Mouse (Mus musculus): Measurements from ENCODE around the gene Chpf2.

The Chpf2 gene

DNA sequence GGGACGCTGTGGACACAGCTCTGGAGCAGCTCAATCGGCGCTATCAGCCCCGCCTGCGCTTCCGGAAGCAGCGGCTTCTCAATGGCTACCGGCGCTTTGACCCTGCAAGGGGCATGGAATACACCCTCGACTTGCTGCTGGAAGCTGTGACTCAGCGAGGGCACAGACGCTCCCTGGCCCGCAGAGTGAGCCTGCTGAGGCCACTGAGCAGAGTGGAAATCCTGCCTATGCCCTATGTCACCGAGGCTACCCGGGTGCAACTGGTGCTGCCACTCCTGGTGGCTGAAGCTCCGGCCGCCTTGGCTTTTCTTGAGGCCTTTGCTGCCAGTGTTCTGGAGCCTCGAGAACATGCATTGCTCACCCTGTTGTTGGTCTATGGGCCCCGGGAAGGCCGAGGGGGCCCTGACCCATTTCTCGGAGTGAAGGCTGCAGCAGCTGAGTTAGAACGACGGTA lies 4.8 kb downstream of the Chpf2 start:
- DNase-seq (ENCODE audit: low spot score in 2 of 2), result no peak

DNA sequence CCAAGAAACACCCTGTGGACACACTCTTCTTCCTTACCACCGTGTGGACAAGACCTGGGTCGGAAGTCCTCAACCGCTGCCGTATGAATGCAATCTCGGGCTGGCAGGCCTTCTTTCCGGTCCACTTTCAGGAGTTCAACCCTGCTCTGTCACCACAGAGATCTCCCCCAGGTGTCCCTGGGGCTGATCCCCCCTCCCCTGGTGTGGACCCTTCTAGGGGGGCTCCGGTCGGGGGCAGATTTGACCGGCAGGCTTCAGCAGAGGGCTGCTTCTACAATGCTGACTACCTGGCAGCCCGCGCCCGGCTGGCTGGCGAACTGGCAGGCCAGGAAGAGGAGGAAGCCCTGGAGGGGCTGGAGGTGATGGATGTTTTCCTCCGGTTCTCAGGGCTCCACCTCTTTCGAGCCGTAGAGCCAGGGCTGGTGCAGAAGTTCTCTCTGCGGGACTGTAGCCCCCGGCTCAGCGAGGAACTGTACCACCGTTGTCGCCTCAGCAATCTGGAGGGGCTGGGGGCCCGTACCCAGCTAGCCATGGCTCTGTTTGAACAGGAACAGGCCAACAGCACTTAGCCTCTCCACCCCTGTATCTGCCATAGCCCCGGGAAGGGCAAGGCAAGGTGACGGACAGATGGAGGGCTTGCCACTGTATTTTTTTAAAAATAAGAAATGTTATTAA lies 5.4 kb downstream of the Chpf2 start:
- no peak for DNase-seq (ENCODE audit: low spot score in 2 of 2)

DNA sequence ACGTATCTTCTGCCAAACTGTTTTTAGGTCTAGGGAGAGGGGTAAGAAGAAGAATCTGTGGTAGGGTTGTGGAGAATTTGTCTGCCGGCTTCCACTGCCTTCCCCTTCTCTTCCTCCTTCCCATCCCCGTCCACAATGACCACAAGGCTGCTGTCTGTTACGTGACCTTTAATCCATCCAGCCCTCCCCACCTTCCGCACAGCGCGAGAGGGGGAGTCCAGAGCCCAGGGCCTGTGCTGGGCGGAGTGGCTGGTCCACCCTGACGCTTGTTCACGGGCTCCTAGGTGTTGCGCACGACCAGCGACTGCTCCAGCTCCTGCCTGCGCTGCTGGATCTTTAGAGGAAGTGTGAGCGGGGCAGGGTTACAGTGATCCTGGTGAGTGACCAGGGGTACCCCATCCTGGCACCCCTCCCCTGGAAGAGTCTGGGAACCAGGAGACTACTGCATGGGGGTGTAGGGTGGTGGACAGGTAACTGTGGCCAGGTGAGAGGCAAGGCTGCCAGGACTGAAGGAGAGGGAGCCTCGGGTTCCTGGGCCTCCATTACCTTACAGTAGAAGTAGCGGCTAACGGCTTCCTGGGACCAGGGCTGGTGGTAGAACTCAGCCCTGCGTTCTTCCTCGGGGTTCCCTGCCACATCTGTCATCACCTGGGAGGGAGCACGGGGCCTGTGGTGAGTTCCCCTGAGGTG lies 6.1 kb downstream of the Chpf2 start:
- DNase-seq (ENCODE audit: low spot score in 2 of 2), result no peak

DNA sequence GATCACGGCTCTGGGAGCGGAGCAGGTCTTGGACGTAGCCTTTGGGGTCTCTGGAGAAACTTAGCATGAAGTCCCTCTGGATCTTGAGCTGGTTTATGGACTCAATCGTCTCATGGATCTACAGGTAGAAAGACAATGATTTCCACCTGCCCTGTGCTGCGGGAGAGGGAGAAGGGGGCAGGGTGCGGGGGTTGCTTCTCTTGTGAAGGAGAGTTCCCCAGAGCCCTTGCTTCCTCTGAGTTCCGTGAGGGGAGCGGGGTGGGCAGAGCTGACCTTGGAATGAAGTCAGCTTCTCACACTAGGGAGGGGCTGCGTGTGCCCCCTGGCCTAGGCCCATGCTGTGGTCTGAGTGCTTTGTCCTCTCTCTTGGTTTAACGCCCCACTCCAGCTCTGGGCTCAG lies 6.7 kb downstream of the Chpf2 start:
- no peak for DNase-seq (ENCODE audit: low spot score in 2 of 2)

DNA sequence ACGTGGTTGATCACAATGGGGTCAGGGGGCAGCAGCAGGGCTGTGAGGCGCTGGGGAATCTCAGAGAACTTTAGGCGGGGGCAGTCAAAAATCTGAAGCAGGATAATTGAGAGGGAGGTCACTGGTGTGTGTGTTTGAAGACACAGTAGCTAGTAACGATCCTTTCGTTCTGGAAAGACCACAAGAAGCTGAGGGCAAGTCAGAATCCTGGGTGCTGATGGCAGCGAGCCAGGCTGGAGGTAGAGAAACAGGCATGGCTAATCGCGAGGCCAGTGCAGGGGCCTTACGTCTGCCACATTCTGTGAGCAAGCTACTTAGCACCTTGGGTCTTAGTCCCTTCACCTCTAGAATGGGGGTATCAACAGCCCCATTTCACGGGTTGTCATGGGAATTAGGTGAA lies 7.4 kb downstream of the Chpf2 start:
- no peak for DNase-seq (ENCODE audit: low spot score in 2 of 2)

DNA sequence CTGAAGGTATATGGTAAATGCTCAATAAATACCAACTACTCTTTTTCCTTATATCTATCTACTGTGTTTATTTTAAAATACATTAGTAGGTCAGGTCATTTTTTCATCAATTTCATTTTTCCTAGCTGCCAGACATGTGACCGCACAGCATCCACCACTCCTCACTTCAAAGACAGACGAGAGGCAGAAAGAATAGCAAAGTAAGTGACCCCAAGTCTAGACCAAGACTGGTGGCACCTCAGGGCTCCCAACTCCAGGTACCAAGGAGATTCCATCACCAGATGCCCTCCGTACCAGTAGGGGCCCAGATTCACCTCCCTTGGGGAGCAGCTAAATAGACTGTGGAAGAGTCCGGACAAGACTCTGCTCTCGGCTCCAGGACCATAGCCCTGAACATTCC lies 7.8 kb downstream of the Chpf2 start:
- DNase-seq (ENCODE audit: low spot score in 2 of 2), result no peak

DNA sequence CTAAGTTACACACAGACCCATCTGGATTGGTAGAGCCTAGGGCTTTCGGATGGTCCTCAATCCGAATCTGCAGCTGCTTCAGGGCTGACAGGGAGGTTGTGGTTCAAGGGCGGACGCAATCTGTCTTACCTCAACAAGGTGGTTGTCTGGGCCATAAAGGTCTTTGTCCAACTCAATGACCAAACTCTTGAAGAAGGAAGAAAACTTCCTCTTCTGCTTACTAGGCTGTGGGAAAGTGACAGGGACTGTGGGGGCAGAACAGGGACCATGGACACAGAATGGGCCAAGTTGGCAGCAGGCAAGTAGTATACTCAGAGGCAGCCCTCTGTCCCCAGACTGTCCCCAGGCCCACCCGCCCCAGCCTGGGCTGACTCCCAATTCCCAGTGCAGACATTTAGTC lies 8.7 kb downstream of the Chpf2 start:
- DNase-seq (ENCODE audit: low spot score in 2 of 2), result no peak

DNA sequence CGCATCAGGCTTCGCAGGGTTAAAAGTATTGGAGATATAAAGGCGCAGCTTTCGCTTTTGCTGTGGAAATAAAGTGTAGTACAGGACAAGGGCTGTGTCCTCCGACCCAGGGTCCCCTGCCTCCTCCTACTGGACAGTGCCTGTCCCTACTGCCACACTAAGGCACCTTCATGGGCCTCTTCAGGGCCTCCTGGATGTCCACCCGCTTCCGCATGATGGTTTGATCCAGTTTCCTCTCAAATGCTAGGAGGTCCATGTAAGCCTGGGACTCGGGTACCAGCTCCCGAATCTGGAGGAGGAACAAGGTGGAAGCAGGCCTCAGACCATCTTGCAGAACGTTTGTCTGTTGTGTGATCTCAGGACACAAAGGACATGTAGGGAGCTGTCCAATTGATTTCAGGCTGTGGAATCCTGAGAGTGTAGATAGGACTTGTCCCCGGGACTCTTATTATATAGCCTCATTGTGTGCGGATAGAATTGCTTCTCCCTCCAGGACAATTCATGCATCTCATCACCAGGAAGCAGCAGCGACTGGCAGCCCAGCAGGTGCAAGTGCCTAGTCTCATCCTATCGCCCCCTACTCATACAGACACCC lies 9.3 kb downstream of the Chpf2 start:
- DNase-seq (ENCODE audit: low spot score in 2 of 2), result no peak

DNA sequence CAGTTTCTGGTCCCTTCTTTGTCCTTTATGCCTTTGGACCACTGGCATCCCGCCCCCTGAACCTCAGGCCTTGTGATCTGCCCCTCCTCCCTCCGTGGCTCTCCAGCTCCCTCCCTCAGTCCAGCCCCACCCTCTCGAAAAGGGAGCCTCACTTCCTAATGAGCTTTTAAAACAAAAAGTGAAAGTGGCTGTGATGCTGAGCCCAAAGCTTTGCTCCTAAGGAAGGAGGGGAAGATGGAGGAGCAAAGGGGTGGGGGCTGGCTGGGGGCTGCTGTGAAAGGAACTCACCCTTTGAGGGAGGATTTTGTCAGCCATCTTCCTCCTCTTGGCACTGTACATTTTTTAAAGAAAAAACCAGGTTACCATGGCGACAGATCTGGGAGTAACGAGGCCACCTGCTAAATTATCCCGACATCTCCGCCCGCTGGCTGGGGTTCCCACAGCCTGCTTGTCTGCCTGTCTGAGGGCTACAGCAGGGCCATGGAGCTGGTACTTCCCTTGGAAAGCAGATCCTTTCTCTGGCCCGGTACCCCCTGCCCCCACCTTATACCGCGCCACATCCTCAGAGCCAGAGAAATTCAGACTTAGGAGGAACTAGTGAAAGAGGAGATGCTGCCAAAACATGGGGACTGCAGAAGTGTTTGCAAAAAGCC lies 10.1 kb downstream of the Chpf2 start:
- no peak for DNase-seq (ENCODE audit: low spot score in 2 of 2)

DNA sequence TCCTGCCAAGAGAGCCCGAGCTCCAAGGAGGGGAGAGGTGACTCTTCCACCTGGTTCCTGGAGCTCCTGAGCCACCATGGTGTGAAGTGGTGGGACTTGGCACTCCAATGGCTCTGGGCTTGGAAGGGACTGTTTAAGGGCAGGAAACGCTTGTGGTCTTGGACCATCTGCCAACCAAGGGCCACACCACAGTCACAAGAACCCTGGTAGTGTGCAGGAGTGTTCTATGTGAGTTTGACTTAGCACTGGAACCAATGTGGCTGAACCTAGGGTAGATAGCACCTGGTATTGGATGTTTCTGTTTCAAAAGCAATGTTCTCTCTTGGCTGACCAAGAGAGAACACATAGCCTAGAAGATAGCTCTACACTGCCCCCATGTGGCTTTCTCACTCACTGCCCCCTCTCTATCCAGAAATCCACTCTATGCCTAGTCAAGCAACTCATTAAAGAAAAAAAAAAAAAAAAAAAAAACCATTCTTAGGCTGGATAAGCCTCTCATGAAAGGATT lies 10.7 kb downstream of the Chpf2 start:
- DNase-seq (ENCODE audit: low spot score in 2 of 2), result peak; percentile 45 to 73

DNA sequence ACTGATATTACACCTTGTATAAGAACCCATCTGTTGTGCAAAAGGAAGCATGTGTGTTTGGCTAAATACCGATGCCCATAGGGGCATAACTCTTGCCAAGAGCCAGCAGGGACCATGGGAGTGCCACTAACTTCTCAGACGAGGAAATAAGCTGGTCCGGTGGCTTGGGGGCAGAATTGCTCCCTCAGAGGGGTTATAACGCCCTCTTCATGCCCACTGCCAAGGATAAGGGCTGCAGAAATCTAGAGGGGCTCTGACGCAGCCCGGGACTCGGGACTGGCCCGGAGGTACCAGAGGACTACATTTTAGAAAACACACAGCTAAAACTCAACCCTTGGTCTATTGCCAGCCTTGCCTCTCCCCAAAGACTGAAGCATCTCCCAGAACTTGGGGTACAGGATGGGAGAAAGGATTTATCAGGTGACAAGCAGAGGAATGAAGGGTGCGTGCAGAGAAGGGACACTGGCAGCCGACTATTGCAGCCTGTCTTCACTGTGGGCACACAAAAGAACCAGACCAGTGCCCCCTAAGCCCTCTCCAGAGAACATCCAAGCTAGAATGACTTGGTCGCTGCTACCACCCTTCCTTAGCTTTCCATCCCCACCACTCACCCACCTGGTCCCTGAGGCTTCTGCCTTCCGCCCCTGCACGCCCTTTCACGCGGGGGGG lies 11.5 kb downstream of the Chpf2 start:
- DNase-seq (ENCODE audit: low spot score in 2 of 2), result no peak

DNA sequence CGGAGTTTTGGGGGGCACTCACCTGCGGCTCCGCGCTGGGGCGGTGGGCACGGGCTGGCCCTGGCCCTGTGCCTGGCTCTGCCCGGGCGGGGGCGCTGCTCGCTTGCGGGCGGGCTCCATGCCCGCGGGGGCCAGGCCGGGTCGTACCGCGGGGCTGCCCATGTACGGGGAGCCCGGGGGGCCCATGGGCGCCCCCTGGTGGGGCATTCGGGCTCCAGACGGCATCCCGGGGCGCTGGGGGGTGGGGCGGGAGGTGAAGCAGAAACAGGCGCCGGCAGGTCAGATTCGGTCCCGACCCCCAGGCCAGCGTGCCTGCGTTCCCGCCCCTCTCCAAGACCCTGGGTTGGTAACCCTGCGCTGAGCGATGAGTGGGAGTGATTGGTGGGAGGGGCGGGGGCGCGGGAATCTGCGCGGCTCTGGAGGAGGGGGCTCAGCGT lies 12.0 kb downstream of the Chpf2 start:
- peak; percentile 51 to 80 for DNase-seq (ENCODE audit: low spot score in 2 of 2)

DNA sequence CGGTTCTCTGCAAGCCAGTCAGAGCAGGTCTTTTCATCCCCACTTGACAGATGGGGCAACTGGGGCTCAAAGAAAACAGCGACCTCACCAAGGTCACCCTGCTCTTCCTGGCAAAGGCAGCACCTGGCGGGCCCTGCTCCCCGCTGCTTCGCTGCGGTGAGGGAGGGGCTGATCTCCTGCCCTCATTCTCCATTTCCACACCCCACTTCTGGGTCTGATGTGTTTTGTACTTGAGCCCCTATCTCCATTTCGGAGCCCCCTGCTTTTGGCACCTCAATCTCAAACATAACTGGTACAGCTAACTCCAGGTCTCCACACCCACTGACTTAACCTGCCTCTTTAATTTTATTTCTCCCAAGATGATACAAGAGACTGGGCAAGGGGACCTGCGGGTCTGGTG lies 12.6 kb downstream of the Chpf2 start:
- no peak for DNase-seq (ENCODE audit: low spot score in 2 of 2)

DNA sequence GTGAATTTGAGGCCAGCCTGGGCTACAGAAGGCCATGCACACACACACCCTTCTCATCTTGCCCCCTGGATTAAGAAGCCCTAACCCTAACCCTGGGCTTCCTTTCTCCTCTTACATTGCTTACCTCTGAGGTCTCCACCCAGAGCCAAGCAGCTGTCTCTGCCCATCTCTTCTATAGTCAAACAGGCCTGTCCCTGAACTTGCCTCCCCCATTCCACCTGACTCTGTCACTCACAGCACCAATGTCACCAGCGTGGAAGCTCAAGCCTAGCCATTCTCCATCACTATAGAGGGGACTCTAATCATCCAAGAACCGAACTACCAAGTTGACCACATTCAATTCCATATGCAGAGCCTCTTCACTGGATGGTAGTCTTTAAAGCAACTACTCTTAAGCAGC lies 13.7 kb downstream of the Chpf2 start:
- no peak for DNase-seq (ENCODE audit: low spot score in 2 of 2)

DNA sequence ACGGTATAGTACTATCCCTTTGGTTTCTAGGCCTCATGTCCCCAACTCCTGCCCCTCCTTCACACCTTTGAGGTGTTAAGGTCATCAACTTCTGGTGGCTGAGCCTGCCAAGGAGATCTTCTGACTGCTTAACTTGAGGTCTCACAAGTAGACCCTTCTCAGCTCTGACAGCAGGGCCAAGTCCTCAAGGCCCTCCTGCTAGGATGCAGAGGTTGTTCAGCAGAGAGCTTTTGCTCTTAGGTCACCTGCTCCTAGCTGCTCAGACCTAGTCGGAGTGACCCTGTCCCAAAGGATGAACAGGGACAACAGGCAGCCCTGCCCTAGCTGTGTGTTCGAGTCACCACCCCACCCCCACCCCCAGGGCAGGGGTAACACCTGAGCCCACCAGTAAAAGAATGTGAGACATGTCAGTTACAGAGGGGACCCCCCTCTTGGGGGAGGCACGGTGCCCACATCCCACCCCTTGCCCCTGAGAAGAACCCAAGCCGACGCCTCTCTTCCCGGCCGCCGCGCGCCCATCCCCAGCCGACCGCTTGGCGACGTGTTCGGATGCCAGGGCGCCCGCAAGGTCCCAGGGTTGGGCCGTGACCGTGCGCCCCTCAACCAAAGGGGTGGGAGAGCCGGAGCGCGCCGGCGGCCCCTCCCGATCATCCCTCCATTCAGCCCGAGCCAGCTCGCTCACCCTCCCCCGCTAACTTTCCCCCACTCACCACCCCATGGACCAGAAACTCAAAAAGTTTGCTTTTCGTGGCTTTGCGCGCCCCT lies 14.7 kb downstream of the Chpf2 start:
- no peak for DNase-seq (ENCODE audit: low spot score in 2 of 2)

DNA sequence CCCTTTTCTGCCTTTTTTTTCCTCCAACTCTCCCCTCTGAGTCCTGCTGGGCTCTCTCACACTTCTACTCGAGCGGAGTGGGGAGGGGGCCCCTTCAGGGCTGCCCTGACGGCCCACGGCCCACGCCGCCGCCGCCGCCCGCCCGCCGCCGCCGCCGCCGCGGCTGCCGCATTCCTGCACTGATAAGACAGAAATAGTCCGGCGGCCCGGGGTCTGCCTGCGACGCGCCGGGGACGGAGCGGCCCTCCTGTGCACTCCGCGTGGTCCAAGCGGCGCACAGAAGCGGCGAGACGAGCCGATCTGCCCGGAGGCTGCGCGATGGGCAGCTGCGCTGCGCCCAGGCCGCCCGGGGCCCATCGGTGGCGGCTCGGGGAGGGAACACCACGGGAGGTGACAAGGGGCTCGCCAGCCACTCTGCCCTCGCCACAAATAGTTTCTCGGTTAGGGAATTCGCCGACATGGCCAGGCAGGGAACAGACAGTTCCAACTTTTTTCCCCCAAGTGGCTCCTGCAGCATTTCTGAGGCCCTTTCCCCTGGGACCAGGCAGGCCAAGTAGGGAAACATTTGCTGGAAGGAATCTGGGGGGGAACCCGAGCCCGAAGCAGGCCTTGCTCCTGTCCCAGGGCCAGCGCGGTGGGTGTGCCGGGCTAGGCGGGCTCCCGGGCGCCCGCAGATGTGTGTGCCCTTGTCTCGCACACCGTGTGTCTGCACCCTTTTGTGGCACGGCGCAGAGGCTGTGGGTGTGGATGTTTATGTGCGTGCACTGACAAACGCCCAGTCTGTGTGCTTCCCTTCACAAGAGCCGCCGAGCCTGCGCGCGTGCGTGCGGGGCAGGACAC lies 15.6 kb downstream of the Chpf2 start:
- DNase-seq (ENCODE audit: low spot score in 2 of 2), result no peak

DNA sequence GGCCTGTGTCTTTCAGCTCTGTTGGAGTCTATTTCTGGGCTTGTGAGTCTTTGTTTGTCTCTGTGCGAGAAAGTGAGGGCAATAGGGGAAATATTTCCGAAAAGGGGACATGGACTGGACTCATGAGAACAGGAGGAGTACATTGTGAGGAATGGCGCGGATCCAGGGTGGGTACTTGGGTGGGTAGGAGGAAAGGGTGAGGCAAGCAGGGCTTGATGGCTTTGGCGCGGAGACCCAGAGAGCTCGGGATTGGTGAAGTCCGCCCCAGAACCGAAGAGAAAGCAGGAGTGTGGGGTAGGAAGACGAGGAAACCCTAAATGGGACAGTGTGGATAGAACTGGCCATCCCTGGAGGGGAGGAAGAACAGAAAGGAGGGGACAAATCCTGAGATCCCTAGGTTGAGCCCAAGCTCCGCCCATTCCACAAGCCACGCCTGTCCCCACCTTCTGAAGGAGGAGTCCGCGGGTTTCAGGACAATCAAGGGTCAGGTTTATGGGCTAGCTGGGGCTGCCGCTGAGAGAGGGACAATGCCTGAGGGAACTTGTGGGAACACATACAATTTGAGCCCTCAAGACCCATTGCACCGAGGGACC lies 16.3 kb downstream of the Chpf2 start:
- DNase-seq (ENCODE audit: low spot score in 2 of 2), result no peak

DNA sequence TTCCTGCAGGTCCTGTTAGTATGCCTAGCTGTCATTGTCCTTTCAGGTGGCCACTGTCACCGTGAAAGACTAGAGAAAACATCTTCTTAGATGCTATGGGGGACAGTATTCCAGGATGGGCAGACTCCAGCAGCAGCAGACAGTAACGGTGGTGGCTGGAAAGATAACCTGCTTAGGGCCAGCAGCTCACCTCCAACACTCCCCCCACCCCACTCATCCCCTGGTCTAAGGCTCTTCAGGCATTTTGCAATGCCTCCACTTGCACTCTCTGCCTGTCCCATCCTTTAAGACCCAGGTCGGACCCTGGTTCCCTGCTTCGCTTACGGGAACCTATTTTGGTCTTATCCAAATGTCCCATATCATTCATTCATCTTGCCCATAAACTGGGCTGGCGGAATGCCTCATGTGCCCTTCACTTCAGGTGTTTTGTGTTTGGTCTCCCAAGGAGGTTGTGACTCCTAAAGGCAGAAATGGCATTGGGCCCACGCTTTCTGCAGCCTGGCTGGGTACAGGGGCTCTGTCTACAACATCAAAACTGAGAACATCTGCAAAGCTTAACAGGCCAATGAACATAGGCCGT lies 17.0 kb downstream of the Chpf2 start:
- no peak for DNase-seq (ENCODE audit: low spot score in 2 of 2)

DNA sequence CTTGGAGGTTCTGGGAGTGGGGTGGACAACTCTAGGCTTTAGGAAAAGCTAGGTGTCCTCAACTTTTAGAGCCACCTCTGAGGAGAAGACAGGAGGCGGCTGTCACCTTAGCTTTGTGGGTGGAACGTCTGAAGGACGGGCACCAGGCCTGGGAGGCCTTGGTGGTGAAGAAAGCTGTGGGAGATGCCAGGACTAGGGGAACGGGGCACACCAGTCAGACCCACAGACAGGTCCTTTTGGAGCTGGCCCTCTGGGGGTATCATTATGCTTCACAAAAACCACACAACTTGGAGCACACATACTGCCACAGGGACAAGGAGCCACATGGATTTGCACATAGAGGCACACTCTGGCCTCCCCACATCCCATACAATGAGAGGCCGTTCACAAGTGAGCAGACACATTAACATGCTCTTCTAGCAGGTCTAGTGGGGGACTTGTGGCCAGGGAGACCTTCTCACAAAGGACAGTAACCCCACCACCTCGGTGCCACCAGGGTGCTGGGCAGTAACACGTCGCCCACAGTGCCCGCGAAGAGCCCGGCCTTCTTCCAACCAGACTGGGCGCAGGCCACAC lies 17.6 kb downstream of the Chpf2 start:
- DNase-seq (ENCODE audit: low spot score in 2 of 2), result no peak

Data from thymus, postnatal 10 days (tissue).